Mouse (Mus musculus): Measurements from ENCODE around the gene Clk3.
"Not testable (repeated sequence)": the region's sequence is repeated elsewhere in the genome, so short reads cannot be mapped to it uniquely, and the experiment has no call there.

Gene Clk3

DNA sequence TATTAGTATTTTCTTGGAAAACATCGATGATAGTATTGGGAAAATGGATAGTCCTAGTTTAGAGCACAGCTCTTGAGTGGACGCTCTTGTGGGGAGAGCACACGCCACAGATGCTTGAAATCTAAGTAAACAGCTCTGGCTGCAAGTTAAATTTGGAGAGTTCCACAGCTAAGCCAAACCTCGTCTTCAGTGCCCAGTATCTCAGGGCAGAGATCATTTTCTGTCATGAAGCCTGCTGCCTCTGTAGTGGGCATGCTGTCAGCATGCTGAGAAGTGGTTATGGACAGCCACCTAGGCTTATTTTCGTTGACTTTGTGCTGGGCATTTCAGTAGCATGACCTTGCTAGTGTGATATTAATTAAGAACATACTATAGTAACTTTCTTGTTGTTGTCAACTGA lies 41.9 kb downstream of the Clk3 start:
- DNase-seq (ENCODE audit: low spot score in 2 of 2): no peak

DNA sequence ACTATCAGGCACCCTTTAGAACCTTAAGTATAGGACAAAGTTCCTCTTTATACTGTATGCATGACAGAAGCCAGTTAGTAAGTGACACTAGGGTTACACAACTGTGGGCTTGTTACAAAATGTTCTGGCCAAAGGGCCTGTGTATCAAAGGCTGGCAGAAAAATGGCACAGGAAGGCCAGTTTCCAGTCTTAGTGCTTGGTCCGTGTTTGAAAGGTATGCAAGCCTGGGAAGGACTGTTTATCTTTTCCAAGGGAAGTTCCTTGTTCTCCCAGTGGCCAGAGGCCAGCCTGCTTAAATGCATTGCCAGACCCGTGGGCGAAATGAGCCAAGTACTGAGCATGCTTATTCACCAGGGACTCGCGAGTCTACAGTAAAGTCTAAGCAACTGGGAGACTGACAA lies 42.3 kb downstream of the Clk3 start:
- DNase-seq (ENCODE audit: low spot score in 2 of 2): peak; percentile 40 to 43

DNA sequence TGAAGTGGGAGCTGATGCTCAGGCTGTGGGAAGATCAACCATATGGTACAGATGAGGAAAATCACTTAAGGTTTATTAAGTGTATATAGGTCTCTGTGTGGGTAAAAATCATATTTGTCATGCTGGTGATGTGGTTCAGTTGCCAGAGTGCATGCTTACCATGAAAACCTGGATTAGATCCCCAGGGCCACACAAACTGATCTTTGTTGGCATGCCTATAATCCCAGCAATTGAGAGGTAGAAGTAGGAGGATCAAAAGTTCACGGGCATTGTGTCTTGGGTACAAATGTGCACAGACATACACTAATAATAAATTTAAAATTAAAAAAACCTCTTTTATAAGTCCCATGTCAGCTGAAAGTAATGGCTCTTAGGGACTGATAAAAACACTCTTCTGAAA lies 43.3 kb downstream of the Clk3 start:
- no peak for DNase-seq (ENCODE audit: low spot score in 2 of 2)

DNA sequence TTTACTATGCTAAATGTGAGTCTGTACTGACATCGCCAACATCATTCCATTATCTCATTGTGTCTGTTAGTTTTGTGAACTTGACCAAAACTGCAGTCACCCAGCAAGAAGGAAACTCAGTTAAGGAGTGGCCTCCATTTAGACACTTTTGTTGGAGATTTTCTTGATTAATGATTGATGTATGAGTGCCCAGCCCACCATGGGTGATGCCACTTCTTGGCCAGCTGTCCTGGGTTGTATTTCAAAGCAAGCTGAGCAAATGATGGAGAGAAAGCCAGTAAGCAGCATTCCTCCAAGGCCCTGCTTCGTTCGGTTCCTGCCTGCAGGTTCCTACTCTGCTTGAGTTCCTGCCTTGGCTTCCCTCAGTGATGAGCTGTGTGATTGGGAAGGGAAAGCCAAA lies 44.9 kb downstream of the Clk3 start:
- DNase-seq (ENCODE audit: low spot score in 2 of 2): no peak

DNA sequence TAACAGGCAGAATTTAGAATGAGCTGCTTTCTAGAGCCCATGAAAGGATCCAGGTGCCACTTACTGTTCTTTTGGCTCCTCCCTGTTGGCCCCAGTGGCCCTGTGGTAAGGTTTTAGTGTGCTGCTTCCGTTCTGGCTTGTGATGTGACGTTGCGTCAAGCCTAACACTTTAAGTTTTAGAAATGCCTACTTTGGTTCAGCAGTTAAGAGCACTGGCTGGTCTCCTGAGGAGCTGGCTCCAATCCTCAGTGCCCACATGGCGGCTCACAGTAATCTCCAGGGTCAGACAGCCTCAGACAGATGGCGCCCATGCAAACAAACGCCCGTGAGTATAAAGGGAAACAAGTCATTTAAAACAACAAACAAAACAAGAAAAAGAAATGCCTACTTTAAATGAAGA lies 47.3 kb downstream of the Clk3 start:
- DNase-seq (ENCODE audit: low spot score in 2 of 2): no peak

DNA sequence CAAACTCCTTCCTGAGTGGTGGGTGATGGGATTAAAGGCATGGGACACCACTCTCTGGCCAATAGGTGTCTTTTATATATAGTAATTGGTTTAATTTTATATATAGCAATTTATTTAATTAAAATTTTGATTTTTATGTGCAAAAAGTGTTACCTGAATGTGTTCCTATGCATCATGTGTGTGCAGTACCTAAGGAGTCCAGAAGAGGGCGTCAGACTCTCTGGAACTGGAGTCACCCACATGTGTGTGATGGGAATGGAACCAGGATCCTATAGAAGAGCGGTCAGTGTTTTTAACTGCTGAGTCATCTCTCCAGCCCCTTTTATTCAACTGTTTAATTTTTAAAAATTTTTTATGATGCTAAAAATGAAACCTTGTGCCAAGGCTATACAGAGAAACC lies 53.5 kb downstream of the Clk3 start:
- DNase-seq (ENCODE audit: low spot score in 2 of 2): no peak

DNA sequence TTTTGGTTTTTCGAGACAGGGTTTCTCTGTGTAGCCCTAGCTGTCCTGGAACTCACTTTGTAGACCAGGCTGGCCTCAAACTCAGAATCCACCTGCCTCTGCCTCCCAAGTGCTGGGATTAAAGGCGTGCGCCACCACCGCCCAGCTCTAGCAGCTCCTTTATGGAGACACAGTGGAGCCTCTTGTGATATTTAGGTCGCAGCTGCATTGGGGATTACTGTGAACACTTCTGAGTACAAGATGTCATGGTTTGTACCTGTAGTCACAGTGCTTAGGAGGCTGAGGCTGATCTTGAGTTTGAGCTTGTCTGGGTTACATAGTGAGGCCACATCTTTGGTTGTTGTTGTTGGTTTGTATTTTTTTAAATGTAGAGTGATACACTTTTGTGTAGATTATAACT lies 55.4 kb downstream of the Clk3 start:
- not testable (repeated sequence) for DNase-seq (ENCODE audit: low spot score in 2 of 2)

DNA sequence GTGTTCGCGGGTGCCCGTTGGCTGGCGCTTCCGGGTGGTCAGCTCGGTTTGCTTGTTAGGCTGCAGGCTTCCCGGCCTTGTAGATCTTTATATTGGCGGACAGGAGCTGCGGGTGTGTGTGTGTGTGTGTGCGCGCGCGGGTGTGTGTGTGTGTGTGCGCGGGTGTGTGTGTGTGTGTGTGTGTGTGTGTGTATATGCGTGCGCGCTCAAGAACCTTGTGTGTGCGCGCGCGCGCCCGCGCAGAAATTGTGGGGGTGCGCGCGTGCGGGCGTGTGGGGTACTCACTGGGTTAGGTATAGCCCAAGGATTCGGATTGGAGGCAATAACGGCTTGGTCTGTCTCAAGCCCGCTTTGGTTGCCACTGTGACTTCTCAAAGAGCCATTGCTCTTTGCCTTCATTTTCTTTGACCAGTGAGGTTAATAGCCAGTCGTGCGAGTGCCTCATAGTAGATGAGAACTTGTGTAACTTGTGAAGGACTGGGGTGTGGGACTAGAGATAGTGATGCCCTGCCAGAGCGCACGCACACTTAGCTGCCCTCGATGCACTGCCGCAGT lies 56.9 kb downstream of the Clk3 start:
- DNase-seq (ENCODE audit: low spot score in 2 of 2): peak; percentile 39 to 62

DNA sequence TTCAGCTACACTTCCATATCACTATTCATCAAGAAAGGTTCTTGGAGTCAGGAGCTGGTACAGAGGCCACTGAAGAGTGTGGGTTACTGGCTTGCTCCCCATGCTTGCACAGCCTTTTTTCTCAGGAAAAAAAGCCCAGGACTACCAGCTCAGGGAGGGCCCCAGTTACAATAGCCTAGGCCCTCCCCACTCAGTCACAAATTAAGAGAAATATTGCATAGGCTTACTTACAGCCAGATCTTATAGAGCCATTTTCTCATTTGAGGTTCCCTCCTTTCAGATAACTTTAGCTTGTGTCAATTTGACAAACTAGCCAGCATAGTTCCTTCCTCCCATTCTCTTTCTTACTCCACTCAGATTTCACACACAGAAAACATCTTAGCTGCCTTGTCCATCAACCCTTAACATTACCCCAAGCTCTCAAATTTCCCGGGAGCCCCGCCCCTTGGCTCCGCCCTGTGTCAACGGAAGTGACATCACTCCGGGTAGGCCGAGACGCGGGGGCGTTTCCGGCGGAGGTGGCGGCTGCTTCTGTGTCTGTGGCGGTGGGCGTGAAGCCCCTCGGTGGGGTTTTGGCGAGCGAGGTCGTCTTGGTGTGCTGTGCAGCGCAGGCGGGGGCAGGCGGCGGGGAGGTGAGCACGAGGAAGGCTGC lies 57.5 kb downstream of the Clk3 start, which contains the start of gene Edc3:
Gene Edc3, plus strand, starts transcription at position 473 of the 652 bp plus-strand sequence.
- DNase-seq (ENCODE audit: low spot score in 2 of 2): peak; percentile 66 to 67

DNA sequence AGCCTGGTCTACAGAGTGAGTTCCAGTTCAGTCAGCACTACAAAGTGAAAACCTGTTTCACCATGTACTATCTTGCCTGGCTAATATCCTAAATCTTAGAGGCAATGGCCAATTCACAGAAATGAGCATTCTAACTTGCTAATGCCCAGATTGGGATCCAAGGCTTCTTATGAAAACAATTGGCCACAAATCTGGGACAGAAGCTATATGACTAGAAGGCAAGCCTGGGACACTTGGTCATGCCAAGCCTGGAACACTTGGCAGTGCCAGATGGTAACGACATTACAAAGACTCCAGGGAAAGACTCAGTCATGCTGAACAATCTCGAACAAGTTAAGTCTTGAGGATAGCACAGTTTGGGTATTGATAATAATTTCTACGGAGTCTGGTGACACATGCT lies 59.2 kb downstream of the Clk3 start:
- DNase-seq (ENCODE audit: low spot score in 2 of 2): no peak

Data from right cerebral cortex, postnatal 36 days (tissue).